18 mouse cellular contexts compared by ENCODE assay signal in genomic region chr2:123473840-123474239, GRCm38 (mm10).
DNase-seq lines count a peak whose midpoint lies in the region; ATAC-seq and TF ChIP-seq lines count a peak whose summit lies in the region.
"Had no signal": no experiment of that assay in that cellular context is flagged by ENCODE, and none has a peak within 500 bp of the region (broad histone marks: within the 10 kb centered on the region; RNA-seq: fewer than 3 reads in every experiment).

No protein-coding gene starts in this region.

- 57% methylated on average over 2 of the region's 2 CpGs for WGBS in midbrain, postnatal 0 days
- WGBS in midbrain, embryonic 14.5 days: 66% methylated on average over 2 of the region's 2 CpGs
- 11% methylated on average over 2 of the region's 2 CpGs for WGBS in forebrain, embryonic 15.5 days

- no peak overlapping the region for H3K9ac ChIP-seq in midbrain, postnatal 0 days (replicated peaks; ENCODE audit: low read length, poor library complexity, severe bottlenecking)
- no peak overlapping the region for H3K9ac ChIP-seq in midbrain, embryonic 14.5 days (replicated peaks; ENCODE audit: low read length)
- H3K9ac ChIP-seq in forebrain, embryonic 15.5 days (replicated peaks): no peak overlapping the region
- H3K9ac ChIP-seq: embryonic facial prominence, embryonic 15.5 days; heart, embryonic 12.5 days; hindbrain, embryonic 15.5 days had no signal

- no peaks in the 10 kb centered on the region for H3K27me3 ChIP-seq in midbrain, postnatal 0 days (ENCODE audit: insufficient read depth, low read length)
- H3K27me3 ChIP-seq in midbrain, embryonic 14.5 days (ENCODE audit: control insufficient read depth, insufficient read depth, low read length): no peaks in the 10 kb centered on the region
- no peaks in the 10 kb centered on the region for H3K27me3 ChIP-seq in forebrain, embryonic 15.5 days
- H3K27me3 ChIP-seq: embryonic facial prominence, embryonic 15.5 days; heart, embryonic 12.5 days; hindbrain, embryonic 15.5 days had no signal

- no peak overlapping the region for H3K27ac ChIP-seq in midbrain, postnatal 0 days (ENCODE audit: low read depth, low read length)
- H3K27ac ChIP-seq in midbrain, embryonic 14.5 days (replicated peaks; ENCODE audit: low read depth, low read length): no peak overlapping the region
- no peak overlapping the region for H3K27ac ChIP-seq in forebrain, embryonic 15.5 days (replicated peaks)
- H3K27ac ChIP-seq: embryonic facial prominence, embryonic 15.5 days; gastrocnemius, adult 2 months; hindbrain, embryonic 15.5 days had no signal

- H3K4me2 ChIP-seq in midbrain, postnatal 0 days (ENCODE audit: low read depth, low read length, poor library complexity, severe bottlenecking): no peak overlapping the region
- no peak overlapping the region for H3K4me2 ChIP-seq in midbrain, embryonic 14.5 days (ENCODE audit: low read length)
- H3K4me2 ChIP-seq in forebrain, embryonic 15.5 days (replicated peaks): no peak overlapping the region
- H3K4me2 ChIP-seq: embryonic facial prominence, embryonic 15.5 days; heart, embryonic 12.5 days; hindbrain, embryonic 15.5 days had no signal

- no peaks in the 10 kb centered on the region for H3K4me1 ChIP-seq in midbrain, postnatal 0 days (ENCODE audit: insufficient read depth, low read length)
- no peaks in the 10 kb centered on the region for H3K4me1 ChIP-seq in midbrain, embryonic 14.5 days (ENCODE audit: control insufficient read depth, insufficient read depth, low read length)
- H3K4me1 ChIP-seq in forebrain, embryonic 15.5 days: peaks cover 14% of the 10 kb centered on the region
- H3K4me1 ChIP-seq: embryonic facial prominence, embryonic 15.5 days; heart, embryonic 12.5 days had no signal

- DNase-seq in midbrain, postnatal 0 days (ENCODE audit: low spot score): peak; percentile 6
- DNase-seq in midbrain, embryonic 14.5 days: no peak
- DNase-seq in retina, postnatal 1 day: peak; percentile 87
- no peak for DNase-seq in cerebellum, adult 9-10 months
- DNase-seq in thymus, postnatal 10 days (ENCODE audit: low spot score in 2 of 2): no peak
- DNase-seq: adrenal gland, adult 8-10 months; adrenal gland, postnatal 36 days; cerebellum, adult 11 months; cerebellum, adult 8-10 months; cerebellum, postnatal 25 days; gastrocnemius, adult 2 months; gastrocnemius, postnatal 25 days had no signal

- ATAC-seq in midbrain, postnatal 0 days (ENCODE audit: low FRiP score): no peak
- no peak for ATAC-seq in midbrain, embryonic 14.5 days (ENCODE audit: low FRiP score, low TSS enrichment)
- peak; percentile 77 for ATAC-seq in forebrain, embryonic 15.5 days (replicated peaks)
- ATAC-seq: intestine, postnatal 0 days had no signal

- no peak overlapping the region for H3K4me3 ChIP-seq in midbrain, postnatal 0 days (ENCODE audit: low read depth, low read length)
- no peak overlapping the region for H3K4me3 ChIP-seq in midbrain, embryonic 14.5 days (replicated peaks; ENCODE audit: low read depth, low read length)
- no peak overlapping the region for H3K4me3 ChIP-seq in forebrain, embryonic 15.5 days
- H3K4me3 ChIP-seq: embryonic facial prominence, embryonic 15.5 days; erythroblast, embryonic 14.5 days; gastrocnemius, adult 2 months; heart, embryonic 12.5 days; hindbrain, embryonic 15.5 days had no signal

- no peaks in the 10 kb centered on the region for H3K36me3 ChIP-seq in midbrain, postnatal 0 days (ENCODE audit: insufficient read depth, low read length)
- H3K36me3 ChIP-seq in midbrain, embryonic 14.5 days (ENCODE audit: control insufficient read depth, insufficient read depth, low read length): no peaks in the 10 kb centered on the region
- H3K36me3 ChIP-seq in forebrain, embryonic 15.5 days: no peaks in the 10 kb centered on the region
- H3K36me3 ChIP-seq: embryonic facial prominence, embryonic 15.5 days; heart, embryonic 12.5 days; hindbrain, embryonic 15.5 days had no signal

- H3K9me3 ChIP-seq in midbrain, postnatal 0 days (ENCODE audit: low read length): no peaks in the 10 kb centered on the region
- H3K9me3 ChIP-seq in midbrain, embryonic 14.5 days (ENCODE audit: control insufficient read depth, low read length): no peaks in the 10 kb centered on the region
- no peaks in the 10 kb centered on the region for H3K9me3 ChIP-seq in forebrain, embryonic 15.5 days
- H3K9me3 ChIP-seq: embryonic facial prominence, embryonic 15.5 days; heart, embryonic 12.5 days; hindbrain, embryonic 15.5 days had no signal

- TF ChIP-seq CTCF in midbrain, postnatal 0 days (IDR thresholded peaks at IDR 0.05): no peak

Comparison
In these comparisons a context has a peak if more than half of its experiments do, and no peak if none do; other contexts are left out.
1. DNase-seq: peak in midbrain, postnatal 0 days (single experiment) and retina, postnatal 1 day (single experiment); none in midbrain, embryonic 14.5 days (single experiment), cerebellum, adult 9-10 months (single experiment) and thymus, postnatal 10 days (0 of 2).